Mouse (Mus musculus): ENCODE data around the gene Phf11c. TPM values are rescaled to one million over a fixed set of nuclear protein-coding genes. Genes with fewer than 3 reads are reported as not detected.

Gene Phf11c
- total and polyA plus RNA-seq, 3 experiments = 0.09 to 0.78 (median 0.48) TPM

Other genes starting within 250 kb of the Phf11c start
- gene Gm5142, start 216.6 kb downstream of the Phf11c start, total RNA-seq (2021) = not detected
- gene Gm5142, start 216.6 kb downstream of the Phf11c start, polyA plus RNA-seq (2012; rRNA removed) = not detected in 2 replicates
- 10 to 100 TPM; 24.8 to 35.2 TPM for gene Rcbtb1, start 194.2 kb downstream of the Phf11c start, total RNA-seq (2021)
- gene Rcbtb1, start 194.2 kb downstream of the Phf11c start, polyA plus RNA-seq (2012; rRNA removed) = 19.4 and 24.7 TPM in 2 replicates
- under 1 TPM in 1 of 2 experiments, not detected in 1; 0.48 TPM for gene Gm6904, start 135.2 kb downstream of the Phf11c start, total RNA-seq (2021)
- gene Gm6904, start 135.2 kb downstream of the Phf11c start, polyA plus RNA-seq (2012; rRNA removed) = not detected in 2 replicates
- under 1 TPM in 1 of 2 experiments, not detected in 1; 0.79 TPM for gene Phf11a, start 97.9 kb downstream of the Phf11c start, total RNA-seq (2021)
- gene Phf11a, start 97.9 kb downstream of the Phf11c start, polyA plus RNA-seq (2012; rRNA removed) = 0.30 and 0.61 TPM in 2 replicates
- gene Phf11b, start 54.0 kb downstream of the Phf11c start, total RNA-seq (2021) = 1 to 10 TPM; 2.6 to 3.2 TPM
- 0.49 and 0.55 TPM in 2 replicates for gene Phf11b, start 54.0 kb downstream of the Phf11c start, polyA plus RNA-seq (2012; rRNA removed)
- gene Phf11d, start 29.9 kb downstream of the Phf11c start, total RNA-seq (2021) = 1 to 10 TPM; 6.2 to 6.7 TPM
- 3.7 and 4.1 TPM in 2 replicates for gene Phf11d, start 29.9 kb downstream of the Phf11c start, polyA plus RNA-seq (2012; rRNA removed)
- 1 to 10 TPM; 4.3 to 6.8 TPM for gene Setdb2, start 45.5 kb upstream of the Phf11c start, total RNA-seq (2021)
- gene Setdb2, start 45.5 kb upstream of the Phf11c start, polyA plus RNA-seq (2012; rRNA removed) = 9.4 and 10.5 TPM in 2 replicates
- gene Cab39l, start 45.6 kb upstream of the Phf11c start, total RNA-seq (2021) = 10 to 100 TPM; 42.0 to 45.3 TPM
- 3.8 and 5.1 TPM in 2 replicates for gene Cab39l, start 45.6 kb upstream of the Phf11c start, polyA plus RNA-seq (2012; rRNA removed)
- 10 to 100 TPM; 55.9 to 68.2 TPM for gene Cdadc1, start 202.6 kb upstream of the Phf11c start, total RNA-seq (2021)
- 2.2 and 3.7 TPM in 2 replicates for gene Cdadc1, start 202.6 kb upstream of the Phf11c start, polyA plus RNA-seq (2012; rRNA removed)
- 1 to 10 TPM in 1 of 2 experiments, under 1 TPM in 1; 0.72 to 1.3 TPM for gene Shisa2, start 229.9 kb upstream of the Phf11c start, total RNA-seq (2021)
- 3.4 and 3.9 TPM in 2 replicates for gene Shisa2, start 229.9 kb upstream of the Phf11c start, polyA plus RNA-seq (2012; rRNA removed)